Mouse (Mus musculus): ENCODE results near the gene 2410002F23Rik. TPM values are rescaled to one million over a fixed set of nuclear protein-coding genes. Genes with fewer than 3 reads are reported as not detected.
"Not testable (repeated sequence)": the region's sequence is repeated elsewhere in the genome, so short reads cannot be mapped to it uniquely, and the experiment has no call there.

2410002F23Rik gene
- 54.0 and 60.6 TPM in 2 replicates for total RNA-seq (2015)
- 71.7 and 74.6 TPM in 2 replicates for total RNA-seq (2017)

DNA sequence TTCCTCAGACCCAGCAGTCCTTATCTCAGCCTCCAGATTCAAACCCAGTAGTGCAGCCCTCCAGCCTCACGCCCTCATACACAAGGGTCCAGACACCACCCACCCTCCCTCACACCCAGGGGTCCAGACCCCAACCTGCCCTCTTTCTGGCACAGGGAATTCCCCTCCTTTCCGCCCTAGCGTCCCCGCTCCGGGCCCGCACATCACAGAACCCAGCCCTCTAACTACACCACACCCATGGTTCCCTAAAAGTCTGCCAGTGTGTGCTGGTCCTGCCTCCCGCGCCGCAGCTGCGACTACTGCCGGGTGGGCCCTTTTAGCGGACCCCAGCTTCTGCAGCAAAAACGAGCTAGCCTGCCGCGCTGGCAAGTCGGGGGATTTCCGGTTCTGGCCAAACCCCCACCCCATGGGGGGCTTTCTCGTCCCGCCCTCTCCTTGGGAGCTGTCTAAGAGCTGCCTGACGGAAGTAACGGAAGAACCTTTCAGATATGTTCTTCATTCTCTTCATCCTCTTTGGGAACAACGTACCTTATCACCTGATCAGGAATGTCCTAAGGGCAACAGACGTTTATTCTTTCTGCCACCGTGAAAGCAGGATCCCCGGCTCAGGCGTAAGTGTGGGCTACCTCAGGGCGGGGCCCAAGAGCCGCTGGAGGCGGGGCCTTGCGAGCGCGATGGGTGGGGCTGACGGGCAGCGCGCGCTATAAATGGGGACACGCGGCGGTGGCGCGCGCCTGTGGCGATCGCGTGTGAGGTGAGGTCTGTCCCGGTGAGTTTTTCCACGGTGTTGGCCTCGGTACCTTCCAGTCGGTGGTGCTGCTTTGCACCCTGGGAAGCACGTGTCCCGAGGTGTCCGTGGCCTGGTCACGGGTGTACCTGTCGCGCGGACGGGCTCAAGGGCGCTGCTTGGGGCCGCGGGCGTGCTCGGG, at the start of gene 2410002F23Rik, which contains the start of gene 1700028J19Rik:
TSS of gene 2410002F23Rik (plus strand) at position 668 of the 929 bp plus-strand sequence.
TSS of gene 1700028J19Rik (minus strand) at position 641 of the 929 bp plus-strand sequence.
- ATAC-seq (replicated peaks; ENCODE audit: poor library complexity): peak; percentile 87

DNA sequence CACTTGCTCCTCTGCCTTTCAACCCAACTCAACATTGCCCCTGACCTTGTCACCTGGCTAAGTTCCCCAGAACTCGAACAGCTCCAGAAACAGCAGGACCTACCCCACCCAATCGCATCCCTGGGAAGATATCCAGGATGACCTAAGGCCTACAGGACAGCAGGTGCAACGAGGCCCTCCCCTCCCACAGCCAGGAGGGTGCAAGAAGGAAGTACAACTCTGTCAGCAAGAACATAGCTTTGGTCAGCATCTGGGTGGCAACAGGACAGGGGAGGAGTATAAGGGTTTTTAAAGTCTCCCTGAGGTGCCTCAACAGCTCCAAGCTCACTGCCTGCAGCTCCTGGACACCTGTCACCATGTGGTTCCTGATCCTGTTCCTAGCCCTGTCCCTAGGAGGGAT, 48.6 kb upstream of the 2410002F23Rik start, which contains the start of gene Klk1b3:
TSS of gene Klk1b3 (plus strand) at position 301 of the 400 bp plus-strand sequence.
- ATAC-seq (replicated peaks; ENCODE audit: poor library complexity): no peak

DNA sequence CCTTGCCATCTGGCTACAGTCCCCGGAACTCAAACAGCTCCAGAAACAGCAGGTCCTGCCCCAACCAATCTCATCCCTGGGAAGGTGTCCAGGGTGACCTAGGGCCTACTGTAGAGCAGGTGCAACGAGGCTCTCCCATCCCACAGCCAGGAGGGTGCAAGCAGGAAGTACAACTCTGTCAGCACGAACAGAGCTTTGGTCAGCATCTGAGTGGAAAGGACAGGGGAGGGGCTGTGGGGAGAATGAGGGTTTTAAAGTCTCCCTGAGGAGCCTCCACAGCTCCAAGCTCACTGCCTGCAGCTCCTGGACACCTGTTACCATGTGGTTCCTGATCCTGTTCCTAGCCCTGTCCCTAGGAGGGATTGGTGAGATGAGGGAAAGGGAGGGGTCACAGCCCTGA, 39.4 kb upstream of the 2410002F23Rik start, which contains the start of gene Klk1b4:
TSS of gene Klk1b4 (plus strand) at position 301 of the 400 bp plus-strand sequence.
- ATAC-seq (replicated peaks; ENCODE audit: poor library complexity): not testable (repeated sequence)

DNA sequence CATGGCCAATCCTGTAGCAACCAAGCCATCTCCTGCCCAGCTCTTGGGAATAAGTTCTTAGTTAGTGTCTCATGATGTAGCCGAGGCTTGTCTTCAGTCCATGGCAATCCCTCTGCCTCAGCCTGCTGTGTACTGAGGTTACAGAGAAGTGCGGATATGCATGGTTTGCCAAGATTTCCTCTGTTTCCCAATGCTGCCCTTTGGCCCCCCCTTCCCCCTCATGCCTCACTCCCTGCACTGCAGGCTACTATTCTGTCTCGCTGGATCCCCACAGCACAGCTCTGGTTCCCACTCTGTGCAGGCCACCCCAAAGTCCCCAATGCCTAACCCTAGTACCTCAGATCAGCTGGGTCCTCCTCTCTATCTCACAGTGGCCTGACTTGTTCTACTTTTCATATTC, 38.2 kb upstream of the 2410002F23Rik start:
- ATAC-seq (replicated peaks; ENCODE audit: poor library complexity): no peak

- no peak for ATAC-seq (replicated peaks; ENCODE audit: poor library complexity)
Measured at GRCm38 (mm10) chr7:44215645-44216044, 30.9 kb upstream of the 2410002F23Rik start, which contains the start of gene Klk1b5. Gene Klk1b5, plus strand, starts transcription at chr7:44215945.

GRCm38 (mm10) chr7:44221601-44222000, 24.9 kb upstream of the 2410002F23Rik start:
- not testable (repeated sequence) for ATAC-seq (replicated peaks; ENCODE audit: poor library complexity)

- not testable (repeated sequence) for ATAC-seq (replicated peaks; ENCODE audit: poor library complexity)
Measured at GRCm38 (mm10) chr7:44222335-44222734, 24.2 kb upstream of the 2410002F23Rik start.

DNA sequence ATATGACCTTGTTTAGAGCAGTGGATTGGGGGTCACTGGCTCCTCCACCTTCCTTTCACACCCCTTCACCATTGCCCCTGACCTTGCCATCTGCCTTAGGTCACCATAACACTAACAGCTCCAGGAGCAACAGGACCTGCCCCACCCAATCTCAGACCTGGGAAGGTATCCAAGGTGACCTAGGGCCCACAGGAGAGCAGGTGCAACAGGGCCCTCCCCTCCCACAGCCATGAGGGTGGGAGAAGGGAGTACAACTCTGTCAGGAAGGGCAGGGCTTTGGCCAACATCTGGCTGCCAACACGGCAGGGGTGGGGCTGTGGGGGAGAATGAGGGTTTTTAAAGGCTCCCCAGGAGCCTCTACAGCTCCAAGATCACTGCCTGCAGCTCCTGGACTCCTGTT, 21.4 kb upstream of the 2410002F23Rik start, which contains the start of gene Klk1:
TSS of gene Klk1 (plus strand) at position 285 of the 400 bp plus-strand sequence.
- ATAC-seq (replicated peaks; ENCODE audit: poor library complexity): no peak

- ATAC-seq (replicated peaks; ENCODE audit: poor library complexity): no peak
Measured at GRCm38 (mm10) chr7:44235909-44236308, 10.6 kb upstream of the 2410002F23Rik start, which contains the start of gene Gm36864. Gene Gm36864, plus strand, starts transcription at chr7:44236177.

DNA sequence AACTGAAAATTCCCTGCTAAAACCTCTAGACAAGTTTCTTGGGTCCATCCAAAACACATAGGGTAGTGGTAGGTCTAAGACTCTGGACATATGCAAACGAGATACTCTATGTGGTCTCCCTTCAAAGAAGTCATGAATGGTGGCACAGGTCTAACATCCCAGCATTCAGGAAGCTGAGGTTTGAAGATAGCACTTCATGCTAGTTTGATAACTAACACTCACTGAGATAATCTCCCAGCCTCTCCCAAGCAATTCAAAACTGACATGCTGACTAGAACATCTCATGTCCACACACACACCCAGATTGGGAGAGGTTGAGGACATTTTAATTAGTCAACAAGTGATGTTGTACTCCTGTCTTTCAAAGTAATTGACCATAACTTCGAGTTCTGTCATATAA, 6.6 kb upstream of the 2410002F23Rik start:
- no peak; the same call in 1 of the 2 replicates for ATAC-seq (replicated peaks; ENCODE audit: poor library complexity)

GRCm38 (mm10) chr7:44240712-44241111, 5.8 kb upstream of the 2410002F23Rik start:
- ATAC-seq (replicated peaks; ENCODE audit: poor library complexity): peak; percentile 30

DNA sequence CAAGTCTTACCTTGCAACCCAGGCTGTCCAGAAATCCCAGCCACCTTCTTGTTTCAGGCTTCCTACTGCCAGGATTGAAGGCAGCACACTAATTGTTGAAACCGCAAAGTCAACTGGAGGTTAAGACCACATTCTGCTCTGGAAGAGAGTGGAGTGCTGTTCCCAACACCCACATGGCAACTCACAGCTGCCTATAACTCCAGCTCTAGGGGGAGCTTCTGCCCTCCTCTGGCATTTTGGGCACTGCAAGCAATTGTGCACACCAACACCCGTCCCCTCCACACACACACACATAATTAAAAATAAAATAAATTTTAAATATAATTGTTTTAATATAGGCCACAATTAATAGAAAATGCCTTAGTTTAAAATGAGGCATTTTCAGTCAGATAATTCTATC, 5.4 kb upstream of the 2410002F23Rik start:
- no peak for ATAC-seq (replicated peaks; ENCODE audit: poor library complexity)

DNA sequence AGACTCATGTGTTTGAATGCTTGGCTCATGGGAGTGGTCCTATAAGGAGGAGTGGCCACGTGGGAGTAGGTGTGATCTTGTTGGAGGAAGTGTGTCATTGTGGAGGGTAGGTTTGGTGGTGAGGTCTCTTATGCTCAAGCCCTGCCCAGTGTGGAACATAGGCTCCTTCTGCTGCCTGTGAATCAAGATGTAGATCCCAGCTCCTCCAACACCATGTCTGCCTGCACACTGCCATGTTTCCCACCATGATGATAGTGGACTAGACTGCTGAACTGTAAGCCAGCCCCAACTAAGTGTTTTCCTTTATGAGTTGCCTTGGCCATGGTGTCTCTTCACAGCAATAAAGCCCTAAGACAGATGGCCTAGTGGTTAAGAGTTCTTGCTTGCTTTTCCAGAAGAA, 2.4 kb upstream of the 2410002F23Rik start:
- no peak for ATAC-seq (replicated peaks; ENCODE audit: poor library complexity)

- ATAC-seq (replicated peaks; ENCODE audit: poor library complexity): peak; percentile 55
Measured at GRCm38 (mm10) chr7:44246984-44247470, 505 bp downstream of the 2410002F23Rik start.

DNA sequence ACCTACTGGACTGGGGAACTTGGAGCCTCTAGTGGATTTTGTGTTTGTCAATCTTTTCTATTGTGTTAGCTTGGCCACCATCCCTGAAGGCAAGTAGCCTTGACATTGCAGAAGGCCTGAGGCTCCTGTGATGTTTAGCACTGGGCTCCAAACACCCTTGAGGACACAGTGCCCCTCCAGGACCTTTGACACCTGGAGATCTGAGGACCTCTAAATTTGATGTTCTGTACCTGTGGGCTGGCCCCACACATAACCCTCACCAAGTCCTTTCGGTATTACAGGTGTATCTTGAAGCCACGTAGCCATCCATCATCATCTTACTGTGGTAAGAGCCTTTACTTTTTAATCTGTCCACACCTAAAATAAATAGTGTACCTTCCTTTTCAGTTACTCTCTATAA, 1.4 kb downstream of the 2410002F23Rik start:
- ATAC-seq (replicated peaks; ENCODE audit: poor library complexity): no peak

DNA sequence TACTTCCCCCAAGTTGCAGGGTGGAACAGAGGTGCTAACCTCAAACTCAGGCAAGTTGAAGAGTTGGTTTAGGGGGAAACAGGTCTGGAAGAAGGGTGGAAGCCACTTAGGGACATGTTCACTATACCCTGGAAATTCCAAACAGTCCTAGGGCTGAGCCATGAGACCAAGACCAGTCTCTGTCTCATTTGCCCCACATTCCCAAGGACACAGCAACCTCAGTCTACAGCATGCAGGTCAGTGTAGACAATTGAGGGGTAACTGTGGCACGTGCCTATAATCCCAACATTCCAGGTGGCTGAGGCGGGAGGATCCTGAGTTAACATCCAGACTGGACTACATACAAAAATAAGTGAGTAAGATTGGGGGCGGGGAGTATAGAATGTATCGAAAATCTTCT, 2.7 kb downstream of the 2410002F23Rik start:
- ATAC-seq (replicated peaks; ENCODE audit: poor library complexity): no peak

DNA sequence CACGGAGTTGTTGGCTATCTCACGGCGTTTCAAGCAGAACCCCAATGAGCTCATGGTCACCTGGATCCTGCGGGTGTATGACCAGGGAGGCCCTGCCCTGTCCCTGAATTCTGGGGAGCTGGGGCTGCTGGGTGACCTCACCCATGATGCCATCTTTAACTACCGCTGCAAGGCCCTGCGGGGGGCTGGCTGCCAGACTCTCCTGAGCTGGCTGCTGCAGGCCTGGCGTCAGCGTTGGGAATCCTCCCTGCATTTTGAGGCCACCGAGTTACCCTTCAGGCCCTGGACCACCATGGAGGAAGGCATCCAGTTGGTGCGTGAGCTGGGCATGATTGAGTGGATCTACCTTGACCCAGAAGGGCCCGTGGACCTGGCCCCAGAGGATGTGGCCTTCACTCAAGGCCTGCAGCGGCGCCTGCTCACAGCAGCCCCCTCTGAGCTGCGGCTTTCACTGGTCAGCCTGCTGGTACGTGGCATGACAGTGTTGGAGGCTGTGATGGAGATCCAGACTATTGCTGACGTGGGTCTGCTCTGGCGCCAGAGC, 4.3 kb downstream of the 2410002F23Rik start:
- not testable (repeated sequence) for ATAC-seq (replicated peaks; ENCODE audit: poor library complexity)

GRCm38 (mm10) chr7:44253023-44253616, 6.6 kb downstream of the 2410002F23Rik start:
- 0 out of 2 replicates have a peak, but pooled peaks have one; percentile 12 for ATAC-seq (replicated peaks; ENCODE audit: poor library complexity)

DNA sequence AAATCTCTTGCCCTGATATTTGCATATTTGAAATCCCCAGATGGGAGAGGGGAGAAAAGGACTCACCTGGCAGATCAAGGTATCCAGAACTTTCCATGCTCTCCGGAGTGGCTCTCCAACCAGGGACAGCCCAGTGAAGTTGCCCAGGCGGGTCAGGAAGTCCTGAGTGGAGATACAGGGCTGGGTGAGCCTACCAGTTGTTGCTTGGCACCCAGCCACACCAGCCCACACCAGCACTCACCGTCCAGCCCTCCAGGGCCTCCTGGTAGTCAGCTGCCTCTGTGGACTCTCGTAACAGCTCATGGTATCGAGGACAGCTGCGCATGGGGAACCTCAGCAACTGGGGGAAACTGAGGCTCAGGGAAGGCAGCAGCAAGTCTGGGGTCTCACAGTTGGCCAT, 8.4 kb downstream of the 2410002F23Rik start:
- no peak for ATAC-seq (replicated peaks; ENCODE audit: poor library complexity)

DNA sequence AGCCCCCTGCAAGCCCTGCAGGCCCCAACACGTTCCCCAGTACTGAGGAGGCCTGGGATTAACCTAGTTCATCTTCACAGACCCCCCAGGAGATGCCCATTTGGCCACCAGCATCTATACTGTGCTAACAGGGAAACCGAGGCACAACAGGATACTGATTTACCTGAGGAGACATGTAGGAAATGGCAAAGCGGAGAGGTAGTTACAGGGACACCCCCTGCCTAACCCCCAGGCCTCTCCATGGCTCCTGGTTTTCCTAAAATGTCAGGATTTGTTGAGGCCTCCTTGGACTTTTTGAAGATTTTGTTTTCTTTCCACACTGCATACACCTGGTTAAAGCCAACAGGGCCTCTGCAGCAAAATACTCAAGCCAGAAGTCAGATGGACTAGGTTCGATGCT, 10.8 kb downstream of the 2410002F23Rik start, which contains the start of gene Acp4:
TSS of gene Acp4 (minus strand) at position 101 of the 400 bp plus-strand sequence.
- ATAC-seq (replicated peaks; ENCODE audit: poor library complexity): no peak

- no peak for ATAC-seq (replicated peaks; ENCODE audit: poor library complexity)
Measured at GRCm38 (mm10) chr7:44260410-44260809, 13.9 kb downstream of the 2410002F23Rik start.
